Mouse (Mus musculus) stomach, postnatal 0 days (tissue): Measurements from ENCODE around the gene P2ry12.

Source experiments
- CTCF ChIP-seq: IDR thresholded peaks from 2 replicates; pipeline ENCODE4 v1.5.1; 2016; ENCODE audit warnings: antibody characterized with exemption, low read depth, mild to moderate bottlenecking, moderate library complexity
- EP300 ChIP-seq: optimal IDR thresholded peaks from 2 replicates; pipeline ENCODE3; 2016; ENCODE audit warnings: antibody characterized with exemption

GRCm38 (mm10) chr3:59168476-59168875 lies 94.2 kb downstream of the P2ry12 start:
- TF ChIP-seq CTCF (peak; percentile 42), EP300 (no peak)
